Mouse (Mus musculus) left cerebral cortex, adult 18-20 months (tissue): ENCODE measurements around the gene Card14. TPM values are rescaled to one million over a fixed set of nuclear protein-coding genes. Genes with fewer than 3 reads are reported as not detected.
"Not testable (repeated sequence)": the region's sequence is repeated elsewhere in the genome, so short reads cannot be mapped to it uniquely, and the experiment has no call there.

ENCODE experiments used
- DNase-seq, 2 experiments: peaks; one replicate each; pipeline ENCODE4 v3.0.0; 2021 to 2022; ENCODE audit warnings: low spot score in 2 of 2, mixed read lengths in 1 of 2
- total RNA-seq, 2 experiments: library from RNA; stranded (reverse); gene quantifications; 2 replicates each; pipeline ENCODE4 v1.2.3; 2021

Gene Card14
- total RNA-seq, 2 experiments from 2014 or later, result 0.12 to 0.28 TPM

DNA sequence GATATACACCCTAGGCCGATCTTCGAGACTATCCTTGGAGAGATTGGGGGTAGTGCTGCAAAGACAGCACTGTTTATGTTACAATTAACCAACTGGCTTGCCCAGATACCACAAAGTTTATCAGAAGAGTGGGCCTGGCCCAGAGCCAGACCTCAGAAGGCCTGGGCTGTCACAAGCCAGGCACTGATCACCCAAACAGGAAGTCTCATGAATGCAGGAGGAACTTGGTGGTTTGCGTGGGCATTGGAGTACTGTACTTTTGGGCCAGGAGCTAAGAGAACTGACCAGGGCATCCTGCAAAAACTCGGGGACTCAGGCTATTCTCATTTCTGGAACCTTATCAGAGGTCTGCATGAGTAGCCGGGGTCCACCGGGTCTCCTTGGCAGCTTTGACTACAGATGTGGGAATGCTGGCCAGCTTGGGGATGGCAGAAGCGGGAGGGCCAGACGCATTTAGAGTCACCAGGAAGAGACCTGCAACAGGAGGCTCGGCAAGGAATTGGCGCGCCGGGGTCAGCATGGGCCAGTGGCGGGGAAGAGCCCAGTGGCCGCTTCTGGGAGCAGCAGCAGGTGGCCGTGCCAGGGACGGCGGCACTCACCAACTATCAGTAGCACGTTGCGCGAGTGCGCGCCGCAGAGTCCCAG lies 47.4 kb downstream of the Card14 start:
- no peak for DNase-seq

DNA sequence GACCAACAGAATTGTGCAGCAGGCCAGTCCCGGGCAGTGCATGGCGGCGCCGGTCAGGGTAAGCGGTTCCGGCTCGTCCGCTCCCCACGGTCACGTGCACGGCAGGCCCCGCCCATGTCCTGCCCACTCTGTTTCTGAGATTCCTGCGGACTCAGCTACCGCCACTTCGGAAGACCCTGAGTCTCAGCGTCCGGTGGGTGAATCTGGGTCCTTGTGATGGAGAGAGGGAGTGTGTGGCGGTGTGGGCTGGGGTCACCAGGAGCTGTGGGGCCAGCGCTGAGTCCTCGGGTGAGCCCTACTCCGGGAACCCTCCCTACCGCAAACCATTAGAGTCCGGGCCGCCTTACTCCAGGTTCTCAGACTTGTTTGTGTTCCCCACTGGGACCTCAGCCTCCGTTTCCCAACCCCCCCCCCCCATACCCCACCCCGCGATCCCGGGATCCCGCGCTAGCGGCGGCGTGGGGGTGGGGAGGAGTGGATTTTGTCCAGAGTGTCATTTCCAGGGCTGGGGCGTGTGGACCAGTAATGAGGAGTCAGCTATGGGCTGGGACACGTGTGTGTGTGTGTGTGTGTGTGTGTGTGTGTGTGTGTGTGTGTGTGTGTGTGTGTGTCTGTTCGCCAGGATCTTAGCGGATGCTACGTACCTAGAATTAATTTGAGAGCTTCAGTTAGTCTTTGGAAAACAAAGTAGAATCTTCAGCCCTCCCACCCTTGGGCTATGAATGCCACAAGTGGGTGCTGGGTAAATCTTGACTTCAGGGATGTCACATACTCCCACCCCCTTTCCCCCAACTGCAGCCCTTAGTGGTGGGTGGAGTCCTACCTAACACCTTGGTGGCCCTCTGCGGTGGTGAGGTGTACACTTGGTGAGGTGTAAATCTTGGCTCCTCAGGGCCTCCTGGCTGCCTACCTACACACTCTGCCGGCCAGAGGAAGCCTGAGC lies 48.1 kb downstream of the Card14 start, which contains the start of the genes Sgsh and Slc26a11:
Sgsh (minus strand) TSS at position 94 of the 943 bp plus-strand sequence.
Slc26a11 (plus strand) TSS at position 115 of the 943 bp plus-strand sequence.
- DNase-seq, result peak; percentile 80 to 81

DNA sequence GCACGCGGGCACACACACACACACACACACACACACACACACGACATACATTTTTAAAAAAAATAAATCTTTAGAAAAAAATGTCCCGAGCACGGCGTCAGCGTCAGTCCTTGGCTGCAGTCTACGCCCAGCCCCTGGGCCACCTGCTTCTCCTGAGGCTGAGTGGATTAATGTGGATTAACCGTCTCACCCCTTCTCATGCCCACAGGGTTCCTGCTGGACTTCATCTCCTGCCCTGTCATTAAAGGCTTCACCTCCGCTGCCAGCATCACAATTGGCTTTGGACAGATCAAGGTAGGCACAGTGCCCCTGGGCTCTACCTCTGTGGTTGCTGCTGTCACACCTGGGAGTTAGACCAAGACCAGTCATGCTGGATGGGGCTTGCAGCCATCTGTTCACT lies 51.5 kb downstream of the Card14 start:
- DNase-seq, result no peak

- DNase-seq, result no peak
Measured at GRCm38 (mm10) chr11:119362769-119363533, 55.4 kb downstream of the Card14 start.

- DNase-seq, result peak; percentile 69
Measured at GRCm38 (mm10) chr11:119363534-119364145, 56.1 kb downstream of the Card14 start.

- no peak for DNase-seq
Measured at GRCm38 (mm10) chr11:119375425-119375824, 67.9 kb downstream of the Card14 start.

GRCm38 (mm10) chr11:119377326-119377725 lies 69.8 kb downstream of the Card14 start:
- DNase-seq, result no peak

DNA sequence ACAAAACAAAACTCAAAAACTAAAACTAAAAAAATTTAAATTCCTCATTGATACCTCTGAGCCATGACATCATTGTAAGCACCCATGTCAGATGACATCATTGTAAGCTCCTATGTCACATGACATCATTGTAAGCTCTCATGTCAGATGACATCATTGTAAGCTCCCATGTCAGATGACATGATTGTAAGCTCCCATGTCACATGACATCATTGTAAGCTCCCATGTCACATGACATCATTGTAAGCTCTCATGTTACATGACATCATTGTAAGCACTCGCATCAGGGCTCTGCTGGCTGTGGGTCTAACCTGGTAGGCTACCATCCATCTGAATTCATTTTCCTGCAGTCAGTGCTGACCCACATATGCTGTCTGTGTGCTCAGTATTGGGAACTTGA lies 71.0 kb downstream of the Card14 start:
- DNase-seq, result no peak

GRCm38 (mm10) chr11:119381631-119382337 lies 74.2 kb downstream of the Card14 start:
- no peak for DNase-seq

DNA sequence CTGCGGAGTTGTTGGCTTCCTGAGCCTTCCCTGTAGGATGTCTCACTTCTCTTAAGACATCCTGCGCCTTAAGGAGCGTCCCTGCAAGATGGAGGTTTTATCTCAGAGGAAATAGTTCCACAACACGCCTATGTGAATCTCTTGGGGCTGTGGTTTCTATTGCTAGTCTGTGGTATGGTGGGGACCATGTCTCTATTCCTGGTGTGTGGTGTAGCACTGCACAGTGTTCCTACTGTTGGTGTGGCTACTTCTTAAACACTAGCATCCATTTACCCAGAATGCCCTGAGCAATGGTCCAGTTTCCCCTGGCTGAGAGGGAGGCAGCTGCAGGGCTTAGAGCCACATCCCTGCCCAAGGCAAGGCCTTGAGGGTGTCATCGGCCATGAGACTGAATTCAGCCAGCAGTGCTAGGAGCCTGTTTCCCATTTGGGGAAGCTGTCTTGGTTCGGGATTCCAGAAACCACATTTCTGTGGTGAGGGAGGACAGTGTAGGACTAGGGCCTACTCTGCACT lies 74.8 kb downstream of the Card14 start:
- no peak for DNase-seq

DNA sequence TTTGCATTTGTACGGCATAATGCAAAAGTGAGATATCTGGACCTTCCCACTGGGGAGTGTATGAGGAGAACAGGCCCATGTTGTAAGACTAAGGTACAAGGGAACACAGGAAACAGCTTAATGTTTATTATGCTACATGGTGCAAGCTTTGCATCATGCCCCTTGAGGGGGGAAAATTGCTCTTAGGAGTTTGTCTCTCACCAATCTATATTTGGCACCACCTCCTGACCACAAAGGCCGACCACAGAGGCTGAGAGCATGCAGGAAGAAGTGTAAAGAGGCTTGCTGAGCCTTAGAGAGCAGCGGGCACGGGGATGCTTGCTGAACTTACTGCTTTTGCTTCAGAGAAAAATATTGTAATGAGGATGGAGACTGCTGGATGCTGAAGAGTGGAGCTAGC lies 77.3 kb downstream of the Card14 start:
- DNase-seq, result no peak

- DNase-seq, result no peak
Measured at GRCm38 (mm10) chr11:119386306-119386705, 78.7 kb downstream of the Card14 start.

GRCm38 (mm10) chr11:119387273-119387672 lies 79.7 kb downstream of the Card14 start:
- DNase-seq, result not testable (repeated sequence)

DNA sequence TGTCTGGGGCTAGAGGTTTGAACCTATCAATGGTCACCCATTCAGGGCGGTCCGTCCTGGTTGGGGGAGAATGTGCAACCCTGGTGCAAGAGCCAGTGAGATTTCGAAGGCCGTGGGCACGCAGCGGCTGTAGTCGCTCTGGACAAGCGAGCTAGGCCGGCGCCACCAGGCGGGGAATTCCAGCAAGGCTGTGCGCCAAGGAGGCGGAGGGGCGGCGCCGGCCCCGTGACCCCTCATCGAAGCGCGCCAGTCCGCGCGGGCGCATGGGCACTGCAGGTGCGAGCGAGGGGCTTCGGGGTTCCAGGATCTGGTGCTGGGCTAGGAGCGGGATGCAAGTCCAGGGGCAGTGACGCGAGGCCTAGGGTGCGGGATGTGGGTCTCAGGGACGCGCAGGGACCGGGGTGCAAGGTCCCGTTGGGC lies 82.3 kb downstream of the Card14 start:
- peak; percentile 44 to 54 for DNase-seq

GRCm38 (mm10) chr11:119390271-119391231 lies 83.0 kb downstream of the Card14 start:
- DNase-seq, result peak; percentile 20 to 44

DNA sequence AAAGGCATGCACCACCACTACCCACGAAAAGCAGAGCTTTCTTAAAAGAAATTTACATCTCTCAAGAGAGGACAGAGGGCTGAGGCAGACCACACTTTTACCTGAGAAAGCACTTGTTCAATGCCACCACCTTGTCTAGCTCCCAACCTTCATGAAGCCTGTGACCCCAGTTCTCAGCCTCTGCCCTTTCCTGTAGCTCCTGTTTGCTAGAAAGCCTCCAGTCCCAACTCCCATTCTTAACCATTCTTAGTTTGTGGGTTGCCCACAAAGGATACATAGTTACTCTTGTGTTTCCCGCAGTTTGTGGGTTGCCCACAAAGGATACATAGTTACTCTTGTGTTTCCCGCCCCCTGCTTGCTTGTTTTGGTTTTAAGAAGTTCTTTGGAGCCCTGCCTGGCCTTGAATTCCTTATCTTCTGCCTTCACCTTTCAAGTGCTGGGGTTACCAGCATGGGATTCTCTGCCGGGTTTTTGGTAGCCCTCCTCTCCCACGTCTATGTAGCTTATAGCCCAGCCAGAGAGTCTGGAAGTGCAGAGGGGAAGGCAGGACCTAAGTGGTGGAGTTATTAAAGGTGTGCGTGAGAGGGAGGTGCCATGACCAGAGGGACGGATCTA lies 83.9 kb downstream of the Card14 start:
- DNase-seq, result no peak

DNA sequence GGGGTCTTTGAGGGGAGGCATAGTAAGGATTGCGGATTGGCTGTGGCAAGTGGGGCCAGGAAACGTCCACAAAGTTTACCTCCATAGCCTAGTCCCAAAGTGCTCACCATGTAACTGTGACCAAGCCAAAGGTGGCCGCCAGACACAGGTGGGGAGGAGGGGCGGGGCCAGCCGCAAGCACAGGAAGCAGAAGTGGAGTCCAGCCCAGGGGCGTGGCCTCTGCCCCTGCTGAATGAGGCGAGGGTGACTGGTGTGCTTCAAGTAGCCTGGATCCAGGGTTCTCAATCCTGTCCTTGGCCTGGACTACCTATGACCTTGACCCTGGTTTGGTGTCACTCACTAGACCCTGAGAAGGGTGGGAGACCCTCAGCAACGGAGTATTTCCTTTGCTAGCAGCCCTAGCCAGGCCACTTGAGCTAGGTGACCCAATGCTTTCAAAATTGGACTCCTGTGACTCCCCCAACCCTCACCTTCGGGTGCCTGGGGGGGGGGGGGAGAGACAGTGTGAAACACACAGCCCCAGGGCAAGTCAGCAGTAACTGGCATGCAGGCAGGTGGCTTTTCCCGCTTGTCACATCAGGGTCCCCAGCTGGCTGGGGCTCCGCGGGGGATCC lies 84.5 kb downstream of the Card14 start:
- DNase-seq, result no peak
